Mouse (Mus musculus): ENCODE results near the gene Ifnb1. TPM values are rescaled to one million over a fixed set of nuclear protein-coding genes. Genes with fewer than 3 reads are reported as not detected.

The Ifnb1 gene
- polyA plus RNA-seq, 1 experiment, result not detected

DNA sequence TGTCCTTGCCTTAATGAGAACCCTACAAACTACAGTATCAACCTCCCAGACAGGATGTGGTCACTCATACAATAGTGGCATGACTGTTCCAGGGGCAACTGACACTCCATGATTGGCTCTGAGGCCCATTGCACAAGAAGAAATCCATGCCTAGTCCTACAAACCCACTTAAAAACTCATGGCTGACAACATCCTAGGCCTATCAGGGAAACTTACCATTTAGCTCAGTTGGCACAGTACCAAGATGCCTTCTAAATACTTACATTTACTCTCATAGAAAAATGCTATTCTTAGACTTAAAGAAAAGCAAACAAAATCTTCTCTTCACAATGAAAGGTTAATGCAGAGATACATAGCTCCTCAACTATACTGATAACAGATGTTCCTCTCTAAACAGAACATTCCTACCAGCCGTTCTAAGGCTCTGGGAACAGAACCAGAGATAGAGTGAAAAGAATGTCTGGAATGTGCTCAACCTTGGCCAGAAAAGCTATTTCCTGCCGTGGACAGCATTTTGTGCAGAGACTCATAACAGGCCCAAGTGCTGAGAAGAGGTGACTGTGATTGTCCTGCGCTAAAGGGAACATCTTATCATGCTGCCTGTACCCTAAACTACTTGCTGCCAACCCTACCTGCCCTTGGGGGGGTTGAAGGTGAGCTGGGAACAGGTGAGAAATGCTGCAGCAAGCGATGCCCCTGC, 45.9 kb downstream of the Ifnb1 start:
- no peak overlapping the region for H3K27ac ChIP-seq (replicated peaks; ENCODE audit: low read depth, low read length)
- no peak overlapping the region for H3K4me3 ChIP-seq (ENCODE audit: insufficient read depth, low read depth, low read length)
- H3K4me1 ChIP-seq (ENCODE audit: control insufficient read depth, insufficient read depth, insufficient read length, low read length), result peaks cover 3% of the 10 kb centered on the region; the same call in 1 of the 2 replicates

DNA sequence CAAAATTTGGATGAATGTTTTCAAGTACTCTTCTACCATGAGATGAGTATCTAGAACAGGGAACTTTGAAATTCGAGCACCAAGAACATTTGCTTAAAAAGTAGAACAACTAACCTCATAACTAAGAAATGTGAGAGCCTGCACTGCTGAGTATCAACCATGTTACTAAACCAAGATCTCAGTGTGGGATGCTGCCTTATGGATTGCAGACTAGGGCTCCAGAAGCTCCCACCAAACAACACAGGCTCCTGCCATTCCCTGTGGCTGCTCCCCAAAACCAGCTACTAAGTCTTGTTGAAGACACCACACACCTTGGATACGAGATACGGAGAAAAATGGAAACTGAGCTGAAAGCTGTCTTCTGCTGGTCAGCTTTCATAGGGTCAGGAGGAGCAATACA, 46.5 kb downstream of the Ifnb1 start:
- Histone ChIP-seq H3K4me3 (ENCODE audit: insufficient read depth, low read depth, low read length) (no peak overlapping the region), H3K27ac (replicated peaks; ENCODE audit: low read depth, low read length) (no peak overlapping the region)

More for the DNA sequence above, 46.5 kb downstream of the Ifnb1 start:
- peaks cover 3% of the 10 kb centered on the region; the same call in 1 of the 2 replicates for H3K4me1 ChIP-seq (ENCODE audit: control insufficient read depth, insufficient read depth, insufficient read length, low read length)

Other genes with a start within 250 kb of the Ifnb1 start
- gene Hacd4, start 83.8 kb downstream of the Ifnb1 start, polyA plus RNA-seq (2012; ENCODE audit: insufficient read depth, insufficient read length, missing spikeins), result 2.2 and 2.8 TPM in 2 replicates
- not detected in 2 replicates for gene Ifna15, start 35.5 kb upstream of the Ifnb1 start, polyA plus RNA-seq (2012; ENCODE audit: insufficient read depth, insufficient read length, missing spikeins)
- not detected in 2 replicates for gene Ifna14, start 49.0 kb upstream of the Ifnb1 start, polyA plus RNA-seq (2012; ENCODE audit: insufficient read depth, insufficient read length, missing spikeins)
- gene Ifna9, start 69.6 kb upstream of the Ifnb1 start, polyA plus RNA-seq (2012; ENCODE audit: insufficient read depth, insufficient read length, missing spikeins), result not detected in 2 replicates
- gene Ifna12, start 80.6 kb upstream of the Ifnb1 start, polyA plus RNA-seq (2012; ENCODE audit: insufficient read depth, insufficient read length, missing spikeins), result not detected in 2 replicates
- gene C87499, start 111.6 kb upstream of the Ifnb1 start, polyA plus RNA-seq (2012; ENCODE audit: insufficient read depth, insufficient read length, missing spikeins), result not detected in 2 replicates
- gene Ifna13, start 121.7 kb upstream of the Ifnb1 start, polyA plus RNA-seq (2012; ENCODE audit: insufficient read depth, insufficient read length, missing spikeins), result not detected in 2 replicates
- not detected in 2 replicates for gene Ifna16, start 154.2 kb upstream of the Ifnb1 start, polyA plus RNA-seq (2012; ENCODE audit: insufficient read depth, insufficient read length, missing spikeins)
- gene Ifna2, start 161.1 kb upstream of the Ifnb1 start, polyA plus RNA-seq (2012; ENCODE audit: insufficient read depth, insufficient read length, missing spikeins), result not detected in 2 replicates
- not detected in 2 replicates for gene Ifnab, start 168.6 kb upstream of the Ifnb1 start, polyA plus RNA-seq (2012; ENCODE audit: insufficient read depth, insufficient read length, missing spikeins)
- not detected in 2 replicates for gene Gm26566, start 199.0 kb upstream of the Ifnb1 start, polyA plus RNA-seq (2012; ENCODE audit: insufficient read depth, insufficient read length, missing spikeins)
- 37.8 and 44.9 TPM in 2 replicates for gene Klhl9, start 199.7 kb upstream of the Ifnb1 start, polyA plus RNA-seq (2012; ENCODE audit: insufficient read depth, insufficient read length, missing spikeins)
- gene Gm13271, start 232.1 kb upstream of the Ifnb1 start, polyA plus RNA-seq (2012; ENCODE audit: insufficient read depth, insufficient read length, missing spikeins), result not detected in 2 replicates
- gene Gm13283, start 237.3 kb upstream of the Ifnb1 start, polyA plus RNA-seq (2012; ENCODE audit: insufficient read depth, insufficient read length, missing spikeins), result not detected in 2 replicates